Mouse (Mus musculus) adipocyte (in vitro differentiated cells): Measurements from ENCODE around the gene Slc35f5.
"Not testable (repeated sequence)": the region's sequence is repeated elsewhere in the genome, so short reads cannot be mapped to it uniquely, and the experiment has no call there.

Source experiments
- DNase-seq: peaks from one replicate; pipeline ENCODE4 v3.0.0-alpha.2; 2016; ENCODE audit warnings: low spot score

Slc35f5 gene

GRCm38 (mm10) chr1:125560259-125561192 is at the start of gene Slc35f5:
Gene Slc35f5, plus strand, starts transcription at chr1:125560595.
- peak; percentile 98 for DNase-seq

GRCm38 (mm10) chr1:125514706-125515105 is 45.7 kb upstream of the Slc35f5 start:
- no peak for DNase-seq

- DNase-seq: no peak
These were observed 43.3 kb upstream of the Slc35f5 start for GRCm38 (mm10) chr1:125516910-125517659.

- DNase-seq: peak; percentile 53
These were observed 41.2 kb upstream of the Slc35f5 start for GRCm38 (mm10) chr1:125519107-125519611.

- peak; percentile 54 for DNase-seq
These were observed 34.3 kb upstream of the Slc35f5 start for GRCm38 (mm10) chr1:125525965-125526665.

GRCm38 (mm10) chr1:125526666-125527004 is 33.8 kb upstream of the Slc35f5 start:
- DNase-seq: no peak

GRCm38 (mm10) chr1:125527364-125527763 is 33.0 kb upstream of the Slc35f5 start:
- no peak for DNase-seq

- not testable (repeated sequence) for DNase-seq
These were observed 27.0 kb upstream of the Slc35f5 start for GRCm38 (mm10) chr1:125533180-125533912.

GRCm38 (mm10) chr1:125537131-125537530 is 23.3 kb upstream of the Slc35f5 start:
- DNase-seq: peak; percentile 57

- no peak for DNase-seq
These were observed 22.6 kb upstream of the Slc35f5 start for GRCm38 (mm10) chr1:125537776-125538175.

- DNase-seq: no peak
These were observed 21.1 kb upstream of the Slc35f5 start for GRCm38 (mm10) chr1:125539312-125539711.

GRCm38 (mm10) chr1:125542008-125542999 is 18.1 kb upstream of the Slc35f5 start:
- peak; percentile 79 for DNase-seq

- DNase-seq: no peak
These were observed 10.5 kb upstream of the Slc35f5 start for GRCm38 (mm10) chr1:125549872-125550271.

- DNase-seq: no peak
These were observed 10.0 kb upstream of the Slc35f5 start for GRCm38 (mm10) chr1:125550359-125550758.

GRCm38 (mm10) chr1:125551564-125551963 is 8.8 kb upstream of the Slc35f5 start:
- DNase-seq: no peak

GRCm38 (mm10) chr1:125559261-125559660 is 1.1 kb upstream of the Slc35f5 start:
- peak; percentile 22 for DNase-seq

- no peak for DNase-seq
These were observed 674 bp upstream of the Slc35f5 start for GRCm38 (mm10) chr1:125559721-125560120.

GRCm38 (mm10) chr1:125561206-125561605 is 811 bp downstream of the Slc35f5 start:
- DNase-seq: peak; percentile 63

GRCm38 (mm10) chr1:125561841-125562240 is 1.4 kb downstream of the Slc35f5 start:
- peak; percentile 54 for DNase-seq

GRCm38 (mm10) chr1:125568126-125568525 is 7.7 kb downstream of the Slc35f5 start:
- DNase-seq: no peak
